Mouse (Mus musculus): ENCODE results near the gene Spint2. TPM values are rescaled to one million over a fixed set of nuclear protein-coding genes. Genes with fewer than 3 reads are reported as not detected.
"Not testable (repeated sequence)": the region's sequence is repeated elsewhere in the genome, so short reads cannot be mapped to it uniquely, and the experiment has no call there.

Spint2 gene
- polyA plus RNA-seq, 1 experiment from 2014 or later = 28.4 TPM

GRCm38 (mm10) chr7:29230560-29230959 is 51.2 kb downstream of the Spint2 start:
- Histone ChIP-seq H3K36me3 (peaks cover under 1% of the 10 kb centered on the region; the same call in 1 of the 2 replicates), H3K27me3 (replicated peaks) (peaks cover 52% of the 10 kb centered on the region), H3K4me2 (no peak overlapping the region), H3K4me3 (no peak overlapping the region), H3K4me1 (peaks cover 14% of the 10 kb centered on the region), H3K9me3 (replicated peaks) (no peaks in the 10 kb centered on the region), H3K9ac (no peak overlapping the region), H3K27ac (no peak overlapping the region)
- no peak for ATAC-seq
- WGBS (ENCODE audit: insufficient replicate concordance) = 12% methylated on average over 3 of the region's 3 CpGs

GRCm38 (mm10) chr7:29228202-29228601 is 53.5 kb downstream of the Spint2 start:
- Histone ChIP-seq H3K4me1 (peaks cover 20% of the 10 kb centered on the region), H3K27me3 (replicated peaks) (peaks cover 46% of the 10 kb centered on the region), H3K4me3 (no peak overlapping the region), H3K4me2 (no peak overlapping the region), H3K27ac (no peak overlapping the region), H3K36me3 (peaks cover 7% of the 10 kb centered on the region; the same call in 1 of the 2 replicates), H3K9ac (no peak overlapping the region), H3K9me3 (replicated peaks) (no peaks in the 10 kb centered on the region)
- WGBS (ENCODE audit: insufficient replicate concordance) = 29% methylated on average over 4 of the region's 4 CpGs
- no peak for ATAC-seq

GRCm38 (mm10) chr7:29225520-29225919 is 56.2 kb downstream of the Spint2 start:
- 79% methylated on average over 13 of the region's 13 CpGs for WGBS (ENCODE audit: insufficient replicate concordance)

GRCm38 (mm10) chr7:29224756-29225394 is 56.8 kb downstream of the Spint2 start:
- Histone ChIP-seq H3K36me3 (peaks cover 7% of the 10 kb centered on the region; the same call in 1 of the 2 replicates), H3K9ac (no peak overlapping the region), H3K27ac (no peak overlapping the region), H3K4me3 (no peak overlapping the region), H3K4me1 (peaks cover 6% of the 10 kb centered on the region), H3K27me3 (replicated peaks) (peaks cover 14% of the 10 kb centered on the region), H3K4me2 (no peak overlapping the region), H3K9me3 (replicated peaks) (peaks cover 6% of the 10 kb centered on the region)
- ATAC-seq = no peak
- 47% methylated on average over 16 of the region's 16 CpGs for WGBS (ENCODE audit: insufficient replicate concordance)

More at GRCm38 (mm10) chr7:29225520-29225919, 56.2 kb downstream of the Spint2 start:
- Histone ChIP-seq H3K27me3 (replicated peaks) (peaks cover 21% of the 10 kb centered on the region), H3K9me3 (replicated peaks) (no peaks in the 10 kb centered on the region), H3K4me1 (peaks cover 6% of the 10 kb centered on the region), H3K27ac (no peak overlapping the region), H3K9ac (no peak overlapping the region), H3K4me3 (no peak overlapping the region), H3K36me3 (peaks cover 7% of the 10 kb centered on the region; the same call in 1 of the 2 replicates), H3K4me2 (no peak overlapping the region)
- no peak for ATAC-seq

- ATAC-seq = no peak
- no peak overlapping the region for H3K9ac ChIP-seq
- H3K27ac ChIP-seq = no peak overlapping the region
- no peak overlapping the region for H3K4me2 ChIP-seq
- peaks cover 26% of the 10 kb centered on the region for H3K4me1 ChIP-seq
- peaks cover 21% of the 10 kb centered on the region for H3K9me3 ChIP-seq (replicated peaks)
- 53% methylated on average over 15 of the region's 15 CpGs for WGBS (ENCODE audit: insufficient replicate concordance)
- H3K36me3 ChIP-seq = 0 out of 2 replicates have a peak, but pooled peaks cover 3% of the 10 kb centered on the region
- H3K27me3 ChIP-seq (replicated peaks) = 0 out of 2 replicates have a peak, but pooled peaks cover 10% of the 10 kb centered on the region
- no peak overlapping the region for H3K4me3 ChIP-seq
Measured at GRCm38 (mm10) chr7:29214846-29215245, 66.9 kb downstream of the Spint2 start.

- H3K4me1 ChIP-seq = peaks cover 26% of the 10 kb centered on the region
- no peak overlapping the region for H3K4me2 ChIP-seq
- 0 out of 2 replicates have a peak, but pooled peaks cover under 1% of the 10 kb centered on the region for H3K36me3 ChIP-seq
- H3K27me3 ChIP-seq (replicated peaks) = 0 out of 2 replicates have a peak, but pooled peaks cover 10% of the 10 kb centered on the region
- ATAC-seq = no peak
- no peak overlapping the region for H3K9ac ChIP-seq
- H3K27ac ChIP-seq = no peak overlapping the region
- H3K4me3 ChIP-seq = no peak overlapping the region
- 64% methylated on average over 2 of the region's 2 CpGs for WGBS (ENCODE audit: insufficient replicate concordance)
- peaks cover 14% of the 10 kb centered on the region for H3K9me3 ChIP-seq (replicated peaks)
Measured at GRCm38 (mm10) chr7:29214236-29214635, 67.5 kb downstream of the Spint2 start.

GRCm38 (mm10) chr7:29213675-29214082 is 68.0 kb downstream of the Spint2 start, which contains the start of gene Catsperg1:
TSS of gene Catsperg1 (minus strand) at chr7:29214035.
- H3K9ac ChIP-seq = no peak within 1 kb of the TSS
- WGBS (ENCODE audit: insufficient replicate concordance) = 23% methylated on average over 20 of the region's 20 CpGs
- 0 out of 2 replicates have a peak, but pooled peaks cover 10% of the 10 kb centered on the region for H3K27me3 ChIP-seq (replicated peaks)
- peaks cover 9% of the 10 kb centered on the region for H3K9me3 ChIP-seq (replicated peaks)
- ATAC-seq = no peak
- H3K4me2 ChIP-seq = peak within 1 kb of the TSS; percentile 62
- peaks cover 26% of the 10 kb centered on the region for H3K4me1 ChIP-seq
- H3K27ac ChIP-seq = no peak within 1 kb of the TSS
- no peaks in the 10 kb centered on the region for H3K36me3 ChIP-seq
- H3K4me3 ChIP-seq = peak within 1 kb of the TSS; percentile 42; the same call in 1 of the 2 replicates

GRCm38 (mm10) chr7:29212775-29213560 is 68.7 kb downstream of the Spint2 start:
- not testable (repeated sequence) for ATAC-seq; H3K9ac ChIP-seq; H3K36me3 ChIP-seq; H3K9me3 ChIP-seq (replicated peaks); H3K27ac ChIP-seq
- Histone ChIP-seq H3K27me3 (replicated peaks) (0 out of 2 replicates have a peak, but pooled peaks cover 10% of the 10 kb centered on the region), H3K4me1 (peaks cover 26% of the 10 kb centered on the region), H3K4me3 (peak overlapping the region; percentile 42), H3K4me2 (peak overlapping the region; percentile 62)
- 29% methylated on average over 40 of the region's 40 CpGs for WGBS (ENCODE audit: insufficient replicate concordance)

GRCm38 (mm10) chr7:29212199-29212765 is 69.4 kb downstream of the Spint2 start:
- H3K4me2 ChIP-seq = peak overlapping the region; percentile 62
- ATAC-seq = no peak
- H3K4me1 ChIP-seq = peaks cover 26% of the 10 kb centered on the region
- peak overlapping the region; percentile 71; the same call in 1 of the 2 replicates for H3K27ac ChIP-seq
- peak overlapping the region; percentile 42 for H3K4me3 ChIP-seq
- 6% methylated on average over 26 of the region's 26 CpGs for WGBS (ENCODE audit: insufficient replicate concordance)
- H3K9me3 ChIP-seq (replicated peaks) = peaks cover 7% of the 10 kb centered on the region; the same call in 1 of the 2 replicates
- no peaks in the 10 kb centered on the region for H3K36me3 ChIP-seq
- 0 out of 2 replicates have a peak, but pooled peaks cover 10% of the 10 kb centered on the region for H3K27me3 ChIP-seq (replicated peaks)
- no peak overlapping the region for H3K9ac ChIP-seq

- peak overlapping the region; percentile 71 for H3K27ac ChIP-seq
- peak overlapping the region; percentile 42 for H3K4me3 ChIP-seq
- no peak overlapping the region for H3K9ac ChIP-seq
- H3K4me1 ChIP-seq = peaks cover 26% of the 10 kb centered on the region
- H3K27me3 ChIP-seq (replicated peaks) = 0 out of 2 replicates have a peak, but pooled peaks cover 10% of the 10 kb centered on the region
- peak; percentile 77 for ATAC-seq
- no peaks in the 10 kb centered on the region for H3K36me3 ChIP-seq
- peak overlapping the region; percentile 62 for H3K4me2 ChIP-seq
- H3K9me3 ChIP-seq (replicated peaks) = peaks cover 4% of the 10 kb centered on the region; the same call in 1 of the 2 replicates
- 2% methylated on average over 34 of the region's 34 CpGs for WGBS (ENCODE audit: insufficient replicate concordance)
Measured at GRCm38 (mm10) chr7:29211415-29212198, 70.1 kb downstream of the Spint2 start.

- ATAC-seq = peak; percentile 68
- peak overlapping the region; percentile 42 for H3K4me3 ChIP-seq
- H3K9ac ChIP-seq; H3K36me3 ChIP-seq; H3K9me3 ChIP-seq (replicated peaks): not testable (repeated sequence)
- 9% methylated on average over 15 of the region's 15 CpGs for WGBS (ENCODE audit: insufficient replicate concordance)
- 0 out of 2 replicates have a peak, but pooled peaks cover 10% of the 10 kb centered on the region for H3K27me3 ChIP-seq (replicated peaks)
- H3K27ac ChIP-seq = peak overlapping the region; percentile 71
- H3K4me1 ChIP-seq = peaks cover 26% of the 10 kb centered on the region
- H3K4me2 ChIP-seq = peak overlapping the region; percentile 62
Measured at GRCm38 (mm10) chr7:29211013-29211412, 70.7 kb downstream of the Spint2 start.

Measured in liver, embryonic 12.5 days (tissue).